13 mouse cellular contexts compared by ENCODE assay signal in the genomic region with DNA sequence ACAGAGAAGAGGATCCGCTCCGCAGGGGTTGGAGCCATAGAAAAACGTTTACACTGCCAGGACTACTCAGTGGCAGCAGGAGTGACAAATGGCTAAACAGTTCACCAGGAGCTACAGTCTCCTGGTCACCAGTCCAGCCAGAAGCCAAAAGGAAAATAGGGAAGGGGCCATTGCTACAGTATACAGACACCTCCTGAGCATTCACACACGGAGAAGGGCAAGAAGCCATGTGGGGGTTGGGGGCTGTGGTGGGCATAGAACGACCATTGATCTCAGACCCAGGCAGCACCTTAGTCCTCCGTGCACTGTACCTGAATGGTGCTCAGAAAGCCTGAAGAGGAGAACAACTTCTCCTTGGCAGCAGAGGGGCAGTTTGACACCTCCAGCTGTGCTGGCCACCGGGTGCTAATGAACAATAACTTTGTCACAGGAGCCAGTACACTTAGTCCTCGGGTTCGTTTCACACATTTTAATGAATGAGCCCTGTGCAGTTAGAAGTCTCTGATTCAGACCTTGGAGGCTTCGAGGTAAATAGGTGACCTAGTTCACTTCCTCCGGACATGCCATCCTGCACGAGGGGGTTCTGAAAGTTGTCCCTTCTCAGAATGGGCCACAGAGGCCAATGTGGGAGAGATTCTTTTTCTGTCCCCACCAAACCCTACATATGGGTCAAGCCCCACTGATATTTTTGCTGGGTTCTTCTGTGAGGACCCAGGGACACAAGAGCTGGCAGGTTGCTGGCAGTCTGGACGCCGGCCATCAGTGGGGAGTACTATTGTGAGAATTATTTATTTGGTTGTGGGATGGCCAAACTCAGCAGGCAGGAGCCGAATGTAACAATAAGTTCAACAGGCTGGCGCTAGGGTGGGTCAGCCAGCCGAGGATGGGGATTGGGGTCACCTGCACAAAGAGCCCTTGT.
A peak's percentile ranks its signal among the peaks of the same experiment; 100 is the strongest.
DNase-seq lines count a peak whose midpoint lies in the region; ATAC-seq and TF ChIP-seq lines count a peak whose summit lies in the region.
"Had no signal": no experiment of that assay in that cellular context is flagged by ENCODE, and none has a peak within 500 bp of the region (broad histone marks: within the 10 kb centered on the region; RNA-seq: fewer than 3 reads in every experiment).

No protein-coding gene starts in this region.

- H3K9ac ChIP-seq in liver, embryonic 11.5 days (ENCODE audit: low read depth, low read length), result no peak overlapping the region
- H3K9ac ChIP-seq: kidney, embryonic 15.5 days had no signal

- H3K9me3 ChIP-seq in liver, embryonic 11.5 days (ENCODE audit: control insufficient read depth, low read length), result no peaks in the 10 kb centered on the region
- H3K9me3 ChIP-seq: kidney, embryonic 15.5 days had no signal

- H3K36me3 ChIP-seq in liver, embryonic 11.5 days (ENCODE audit: control insufficient read depth, insufficient read depth, low read length), result no peaks in the 10 kb centered on the region
- H3K36me3 ChIP-seq: kidney, embryonic 15.5 days had no signal

- H3K4me3 ChIP-seq in cerebellum, adult 2 months (replicated peaks; ENCODE audit: insufficient read depth, low read depth, low read length), result no peak overlapping the region
- no peak overlapping the region for H3K4me3 ChIP-seq in liver, embryonic 11.5 days (ENCODE audit: low read depth, low read length)
- H3K4me3 ChIP-seq: erythroblast, embryonic 14.5 days; kidney, embryonic 15.5 days had no signal

- no peak for TF ChIP-seq CTCF in cerebellum, adult 2 months (IDR thresholded peaks at IDR 0.05; ENCODE audit: borderline replicate concordance, insufficient read depth, low read depth, low read length)

- H3K27ac ChIP-seq in cerebellum, adult 2 months (ENCODE audit: insufficient read depth, low read length), result no peak overlapping the region
- H3K27ac ChIP-seq in liver, embryonic 11.5 days (ENCODE audit: low read depth, low read length), result no peak overlapping the region
- H3K27ac ChIP-seq: kidney, embryonic 15.5 days had no signal

- WGBS in cerebellum, adult 2 months, result 22% methylated on average over 17 of the region's 17 CpGs
- 67% methylated on average over 17 of the region's 17 CpGs for WGBS in liver, embryonic 11.5 days

- intact Hi-C loops in left cerebral cortex, postnatal 4 days (cut with DNase I), result no loop called here

- no peak for TF ChIP-seq POLR2A in cerebellum, adult 2 months (IDR thresholded peaks at IDR 0.05; ENCODE audit: borderline replicate concordance, insufficient read depth, low read length)

- H3K27me3 ChIP-seq in cerebellum, adult 2 months (ENCODE audit: control insufficient read depth, insufficient read depth, low read length), result no peaks in the 10 kb centered on the region
- no peaks in the 10 kb centered on the region for H3K27me3 ChIP-seq in liver, embryonic 11.5 days (replicated peaks; ENCODE audit: control insufficient read depth, insufficient read depth, low read length)
- H3K27me3 ChIP-seq: kidney, embryonic 15.5 days had no signal

- H3K4me2 ChIP-seq in liver, embryonic 11.5 days, result no peak overlapping the region
- H3K4me2 ChIP-seq: kidney, embryonic 15.5 days had no signal

- ATAC-seq in cerebellum, adult (ENCODE audit: insufficient number of reproducible peaks, low FRiP score, low TSS enrichment), result no peak
- no peak for ATAC-seq in liver, embryonic 11.5 days (replicated peaks; ENCODE audit: low FRiP score)

- H3K4me1 ChIP-seq in cerebellum, adult 2 months (ENCODE audit: control insufficient read depth, insufficient read depth, low read length), result no peaks in the 10 kb centered on the region
- no peaks in the 10 kb centered on the region for H3K4me1 ChIP-seq in liver, embryonic 11.5 days (replicated peaks; ENCODE audit: control insufficient read depth, insufficient read depth, low read length)
- H3K4me1 ChIP-seq: kidney, embryonic 15.5 days had no signal

- DNase-seq in cerebellum, adult 11-12 months, result peak; percentile 23
- DNase-seq in cerebellum, adult 2 months, result peak; percentile 24 to 46
- DNase-seq in layer of hippocampus, adult 8-10 months (ENCODE audit: low spot score in 2 of 2), result peak; percentile 52 to 62
- peak; percentile 35 for DNase-seq in left cerebral cortex, postnatal 4 days
- no peak for DNase-seq in urinary bladder, postnatal 10 days (ENCODE audit: low spot score)
- DNase-seq in gastrocnemius, postnatal 10 days, result no peak
- DNase-seq in liver, embryonic 11.5 days (ENCODE audit: low spot score), result no peak
- DNase-seq: adrenal gland, adult 8-10 months; gastrocnemius, postnatal 25 days; heart, postnatal 10 days had no signal

Comparison
In these comparisons a context has a peak if more than half of its experiments do, and no peak if none do; other contexts are left out.
1. DNase-seq: peak in cerebellum, adult 11-12 months (single experiment), cerebellum, adult 2 months (2 of 2), layer of hippocampus, adult 8-10 months (2 of 2) and left cerebral cortex, postnatal 4 days (single experiment); none in urinary bladder, postnatal 10 days (single experiment), gastrocnemius, postnatal 10 days (single experiment) and liver, embryonic 11.5 days (single experiment).